In genomic region chr2:53204373-53205274, GRCm38 (mm10) we compare ENCODE assay signal across 8 mouse cellular contexts. TPM values are rescaled to one million over a fixed set of nuclear protein-coding genes. Genes with fewer than 3 reads are reported as not detected.
DNase-seq lines count a peak whose midpoint lies in the region; ATAC-seq and TF ChIP-seq lines count a peak whose summit lies in the region.

No protein-coding gene starts in this region.

- H3K27me3 ChIP-seq in neural tube, embryonic 12.5 days (replicated peaks), result no peaks in the 10 kb centered on the region
- H3K27me3 ChIP-seq in intestine, embryonic 16.5 days (replicated peaks; ENCODE audit: control insufficient read depth, insufficient read depth, low read length), result no peaks in the 10 kb centered on the region

- no peak overlapping the region for H3K4me3 ChIP-seq in layer of hippocampus, adult 2 months
- no peak overlapping the region for H3K4me3 ChIP-seq in neural tube, embryonic 12.5 days
- no peak overlapping the region for H3K4me3 ChIP-seq in intestine, embryonic 16.5 days (ENCODE audit: low read length)

- TF ChIP-seq CTCF in layer of hippocampus, adult 2 months (conservative IDR thresholded peaks at IDR 0.05), result peak; percentile 92

- H3K4me2 ChIP-seq in neural tube, embryonic 12.5 days (replicated peaks), result no peak overlapping the region
- no peak overlapping the region for H3K4me2 ChIP-seq in intestine, embryonic 16.5 days (ENCODE audit: low read depth, low read length)

- ATAC-seq in erythroid progenitor cell, adult 5-6 weeks (replicated peaks; ENCODE audit: low FRiP score, poor library complexity, severe bottlenecking), result peak; percentile 63; the same call in 1 of the 2 replicates
- peak; percentile 29; the same call in 1 of the 2 replicates for ATAC-seq in neural tube, embryonic 12.5 days (ENCODE audit: low FRiP score, low read depth)
- no peak for ATAC-seq in intestine, embryonic 16.5 days

- H3K9ac ChIP-seq in neural tube, embryonic 12.5 days, result no peak overlapping the region
- no peak overlapping the region for H3K9ac ChIP-seq in intestine, embryonic 16.5 days (ENCODE audit: low read depth, low read length)

- DNase-seq in layer of hippocampus, adult 2 months (ENCODE audit: low spot score in 2 of 2), result peak in 1 of 2 experiments; percentile 7
- DNase-seq in layer of hippocampus, adult 8-10 months (ENCODE audit: low spot score in 2 of 2), result no peak
- peak; percentile 38 for DNase-seq in Muller cell, postnatal 12 days (ENCODE audit: inconsistent ontology term)
- no peak for DNase-seq in gastrocnemius, postnatal 10 days
- no peak for DNase-seq in layer of hippocampus, adult 9-11 months

- H3K9me3 ChIP-seq in neural tube, embryonic 12.5 days, result no peaks in the 10 kb centered on the region
- no peaks in the 10 kb centered on the region for H3K9me3 ChIP-seq in intestine, embryonic 16.5 days (ENCODE audit: control insufficient read depth, low read length)

- H3K27ac ChIP-seq in layer of hippocampus, adult 2 months, result no peak overlapping the region
- no peak overlapping the region for H3K27ac ChIP-seq in neural tube, embryonic 12.5 days
- no peak overlapping the region for H3K27ac ChIP-seq in intestine, embryonic 16.5 days (ENCODE audit: low read length)

- no peaks in the 10 kb centered on the region; the same call in 1 of the 2 replicates for H3K36me3 ChIP-seq in neural tube, embryonic 12.5 days
- no peaks in the 10 kb centered on the region for H3K36me3 ChIP-seq in intestine, embryonic 16.5 days (ENCODE audit: control insufficient read depth, insufficient read depth, low read length)

- 84% methylated on average over 5 of the region's 5 CpGs for WGBS in neural tube, embryonic 12.5 days
- WGBS in intestine, embryonic 16.5 days, result 65% methylated on average over 5 of the region's 5 CpGs

- H3K4me1 ChIP-seq in neural tube, embryonic 12.5 days, result no peaks in the 10 kb centered on the region
- no peaks in the 10 kb centered on the region for H3K4me1 ChIP-seq in intestine, embryonic 16.5 days (ENCODE audit: control insufficient read depth, insufficient read depth, low read length)

RNA-seq across cellular contexts. Expression of gene Arl6ip6, which starts 13.1 kb away (rescaled TPM):
- 10 to 100 TPM; 11.1 to 12.9 TPM for total RNA-seq in layer of hippocampus, adult 2 months (2021)
- total RNA-seq in layer of hippocampus, adult 8-10 months (2022), result 10 to 100 TPM; 12.3 to 13.5 (median 13.0) TPM
- total RNA-seq in erythroid progenitor cell, adult 5-6 weeks (2015; ENCODE audit: low replicate concordance), result 46.9 and 60.8 TPM in 2 replicates
- total RNA-seq in erythroid progenitor cell, adult 5-6 weeks (2017; ENCODE audit: low replicate concordance), result 32.6 and 49.7 TPM in 2 replicates
- 43.7 and 46.4 TPM in 2 replicates for polyA plus RNA-seq in neural tube, embryonic 12.5 days (2016; fragmentation: Nextera tagmentation; extraction: Ambion mirVana)
- total RNA-seq in gastrocnemius, postnatal 10 days (2021), result 10 to 100 TPM; 11.5 to 14.6 TPM
- polyA plus RNA-seq in intestine, embryonic 16.5 days (2015; fragmentation: Nextera tagmentation; extraction: Ambion mirVana), result 34.6 and 35.3 TPM in 2 replicates

RNA-seq across cellular contexts. Expression of gene Prpf40a, which starts 13.5 kb away (rescaled TPM):
- total RNA-seq in layer of hippocampus, adult 2 months (2021), result 10 to 100 TPM; 45.9 to 52.0 TPM
- total RNA-seq in layer of hippocampus, adult 8-10 months (2022), result 10 to 100 TPM; 46.4 to 54.2 (median 49.5) TPM
- 63.1 and 83.8 TPM in 2 replicates for total RNA-seq in erythroid progenitor cell, adult 5-6 weeks (2015; ENCODE audit: low replicate concordance)
- 80.0 and 130 TPM in 2 replicates for total RNA-seq in erythroid progenitor cell, adult 5-6 weeks (2017; ENCODE audit: low replicate concordance)
- 142 and 152 TPM in 2 replicates for polyA plus RNA-seq in neural tube, embryonic 12.5 days (2016; fragmentation: Nextera tagmentation; extraction: Ambion mirVana)
- 10 to 100 TPM; 49.1 to 52.5 TPM for total RNA-seq in gastrocnemius, postnatal 10 days (2021)
- polyA plus RNA-seq in intestine, embryonic 16.5 days (2015; fragmentation: Nextera tagmentation; extraction: Ambion mirVana), result 120 and 126 TPM in 2 replicates
